Mouse (Mus musculus) small intestine, adult 2 months (tissue): ENCODE measurements around the gene Hist1h2bb.

Experiments used
- CTCF ChIP-seq: fragments of 200-500 bp; IDR thresholded peaks from 2 replicates; pipeline ENCODE4 v1.5.1; 2012; ENCODE audit warnings: low read depth, mild to moderate bottlenecking, control low read depth, inconsistent platforms, low read length, moderate library complexity, mixed read lengths; ENCODE audit not compliant: insufficient replicate concordance, insufficient read length; ENCODE audit errors: extremely low read depth
- POLR2A ChIP-seq: fragments of 200-500 bp; IDR thresholded peaks from 2 replicates; pipeline ENCODE4 v1.6.1; 2012; ENCODE audit warnings: low read depth, mild to moderate bottlenecking, control low read depth, inconsistent platforms, low read length, moderate library complexity

DNA sequence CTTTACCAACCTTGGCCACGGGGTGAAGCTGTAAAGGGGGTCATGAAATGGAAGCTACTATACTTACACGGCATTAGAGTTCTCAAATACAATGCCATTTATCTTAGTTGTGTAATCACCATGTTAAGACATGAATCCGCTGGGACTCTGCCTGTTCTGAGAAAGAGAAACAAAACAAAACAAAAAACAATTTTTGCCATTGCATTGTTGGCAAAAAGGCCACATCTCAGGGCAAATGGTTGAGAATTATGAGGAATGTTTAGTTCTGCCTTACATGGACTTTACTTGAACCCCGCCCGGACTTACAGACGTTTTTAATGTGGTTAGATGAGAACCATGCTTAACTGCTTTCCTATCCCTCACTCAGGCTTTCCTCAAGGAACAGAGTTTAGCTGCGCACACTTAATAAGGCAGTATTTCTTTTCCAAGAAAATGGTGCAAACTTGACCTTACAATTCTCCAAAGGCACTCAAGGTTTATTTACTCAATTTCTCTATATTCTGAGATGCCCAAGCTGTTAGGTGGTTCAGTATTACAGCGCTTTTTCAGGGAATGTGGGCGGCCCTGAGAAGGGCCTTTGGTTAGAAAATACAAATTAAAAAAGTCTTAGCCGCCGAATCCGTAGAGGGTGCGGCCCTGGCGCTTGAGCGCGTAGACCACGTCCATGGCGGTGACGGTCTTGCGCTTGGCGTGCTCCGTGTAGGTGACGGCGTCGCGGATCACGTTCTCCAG lies 13.9 kb downstream of the Hist1h2bb start:
- TF ChIP-seq CTCF (no peak), POLR2A (no peak)
